Mouse (Mus musculus) spleen, adult 2 months (tissue): ENCODE results near the gene Ncoa3.

ENCODE experiments used
- CTCF ChIP-seq: fragments of 200-500 bp; IDR thresholded peaks from 2 replicates; pipeline ENCODE4 v1.5.1; 2011; ENCODE audit warnings: mild to moderate bottlenecking, inconsistent platforms; ENCODE audit not compliant: insufficient read depth, insufficient read length, insufficient replicate concordance; ENCODE audit errors: extremely low read depth
- POLR2A ChIP-seq: fragments of 200-500 bp; IDR thresholded peaks from 2 replicates; pipeline ENCODE4 v1.6.1; 2011; ENCODE audit warnings: low read depth, low read length, inconsistent platforms

DNA sequence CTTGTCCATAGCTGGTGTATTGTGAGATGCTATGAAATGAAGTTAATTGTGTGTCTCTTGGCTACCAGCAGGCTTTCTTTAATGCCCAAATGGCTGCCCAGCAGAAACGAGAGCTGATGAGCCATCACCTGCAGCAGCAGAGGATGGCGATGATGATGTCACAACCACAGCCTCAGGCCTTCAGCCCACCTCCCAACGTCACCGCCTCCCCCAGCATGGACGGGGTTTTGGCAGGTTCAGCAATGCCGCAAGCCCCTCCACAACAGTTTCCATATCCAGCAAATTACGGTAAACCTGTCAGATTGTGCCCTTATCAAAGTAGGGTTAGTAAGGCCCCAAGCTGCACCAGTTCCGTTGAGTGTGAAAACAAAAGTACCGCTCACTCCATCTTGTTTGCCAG lies 75.8 kb downstream of the Ncoa3 start:
- no peak for TF ChIP-seq CTCF
- no peak for TF ChIP-seq POLR2A
